Mouse (Mus musculus) midbrain, embryonic 16.5 days (tissue): ENCODE data around the gene Adamtsl5. TPM values are rescaled to one million over a fixed set of nuclear protein-coding genes. Genes with fewer than 3 reads are reported as not detected.

ENCODE experiments used
- ATAC-seq: fragments of 200-750 bp; cut with Nextera tagmentation; 2 replicates; pipeline ENCODE4 v1.8.0; 2017; ENCODE audit warnings: moderate TSS enrichment
- H3K27ac ChIP-seq: fragments of 300-500 bp; sonication (generic); 2 replicates; pipeline ENCODE4 v1.5.1; 2014; ENCODE audit warnings: mild to moderate bottlenecking, low read length, mixed read lengths
- H3K27me3 ChIP-seq: fragments of 300-500 bp; sonication (generic); 2 replicates; pipeline ENCODE4 v1.6.1; 2014; ENCODE audit warnings: low read depth, low read length, mixed read lengths; ENCODE audit not compliant: control insufficient read depth, insufficient read depth
- H3K36me3 ChIP-seq: fragments of 300-500 bp; sonication (generic); 2 replicates; pipeline ENCODE4 v1.6.1; 2014; ENCODE audit warnings: mild to moderate bottlenecking, low read length, moderate library complexity, mixed read lengths; ENCODE audit not compliant: control insufficient read depth, insufficient read depth
- H3K4me1 ChIP-seq: fragments of 300-500 bp; sonication (generic); 2 replicates; pipeline ENCODE4 v1.6.1; 2014; ENCODE audit warnings: mild to moderate bottlenecking, low read length, mixed read lengths; ENCODE audit not compliant: control insufficient read depth, insufficient read depth
- H3K4me2 ChIP-seq: fragments of 300-500 bp; sonication (generic); 2 replicates; pipeline ENCODE4 v1.6.1; 2014; ENCODE audit warnings: mild to moderate bottlenecking, low read length, mixed read lengths
- H3K4me3 ChIP-seq: fragments of 300-500 bp; sonication (generic); 2 replicates; pipeline ENCODE4 v1.5.1; 2014; ENCODE audit warnings: low read depth, mild to moderate bottlenecking, low read length, moderate library complexity, mixed read lengths
- H3K9ac ChIP-seq: fragments of 300-500 bp; sonication (generic); 2 replicates; pipeline ENCODE4 v1.6.1; 2014; ENCODE audit warnings: low read depth, low read length, mixed read lengths
- H3K9me3 ChIP-seq: fragments of 300-500 bp; sonication (generic); replicated peaks from 2 replicates; pipeline ENCODE4 v1.6.1; 2014; ENCODE audit warnings: mild to moderate bottlenecking, low read length, mixed read lengths; ENCODE audit not compliant: control insufficient read depth, poor library complexity, severe bottlenecking
- WGBS: fragments of 180-500 bp; shearing (Covaris S2); extraction: QIAGEN DNeasy Blood & Tissue Kit; methylation state at CpG from one replicate; pipeline ENCODE4 v1.1.7; 2014; 5-methylcytosine and 5-hydroxymethylcytosine counted together
- polyA plus RNA-seq: library from polyadenylated mRNA; unstranded; fragments of >200 nt; fragmentation: Nextera tagmentation; extraction: Ambion mirVana; gene quantifications from 2 replicates; pipeline ENCODE4 v1.2.1, GENCODE M21; 2015

Gene Adamtsl5
- polyA plus RNA-seq, 1 experiment from 2014 or later: 0.38 TPM

DNA sequence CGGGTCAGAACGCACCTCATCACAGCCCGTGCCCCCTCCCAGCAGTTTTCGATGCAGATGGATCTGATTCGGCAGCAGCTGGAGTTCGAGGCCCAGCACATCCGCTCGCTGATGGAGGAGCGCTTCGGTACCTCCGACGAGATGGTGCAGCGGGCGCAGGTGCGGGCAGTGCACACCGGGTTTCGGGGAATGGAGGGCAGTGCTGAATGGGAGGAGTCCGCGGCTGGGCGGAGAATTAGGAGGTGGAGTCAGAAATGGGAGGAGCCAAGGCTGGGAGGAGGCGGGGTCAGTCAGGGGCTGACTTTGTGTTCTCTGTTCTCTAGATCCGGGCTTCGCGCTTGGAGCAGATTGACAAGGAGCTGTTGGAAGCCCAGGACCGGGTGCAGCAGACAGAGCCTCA, 43.4 kb downstream of the Adamtsl5 start:
- H3K4me1 ChIP-seq: peaks cover 37% of the 10 kb centered on the region
- H3K9ac ChIP-seq: no peak overlapping the region; the same call in 1 of the 2 replicates
- peak overlapping the region; percentile 20; the same call in 1 of the 2 replicates for H3K4me2 ChIP-seq
- peaks cover 54% of the 10 kb centered on the region for H3K36me3 ChIP-seq
- ATAC-seq: no peak
- H3K4me3 ChIP-seq: no peak overlapping the region
- H3K27ac ChIP-seq: no peak overlapping the region
- H3K27me3 ChIP-seq: no peaks in the 10 kb centered on the region
- WGBS: 35% methylated on average over 25 of the region's 25 CpGs
- no peaks in the 10 kb centered on the region for H3K9me3 ChIP-seq

DNA sequence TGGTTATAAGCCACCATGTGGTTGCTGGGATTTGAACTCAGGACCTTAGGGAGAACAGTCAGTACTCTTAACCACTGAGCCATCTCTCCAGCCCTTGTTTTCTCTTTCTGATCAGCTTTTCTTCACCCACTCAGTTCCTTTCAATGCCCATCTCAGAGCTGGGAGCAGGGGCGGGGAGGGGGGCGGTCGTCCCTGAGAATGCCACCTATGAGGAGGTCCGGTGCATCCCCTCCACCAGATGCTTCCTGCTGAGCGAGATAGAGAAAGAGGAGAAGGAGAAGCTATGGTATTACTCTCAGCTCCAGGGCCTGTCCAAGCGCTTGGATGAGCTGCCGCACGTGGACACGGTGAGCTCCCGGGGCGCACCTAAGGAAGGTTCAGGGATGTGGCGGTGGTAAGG, 43.8 kb downstream of the Adamtsl5 start:
- no peak overlapping the region for H3K4me3 ChIP-seq
- peak overlapping the region; percentile 20; the same call in 1 of the 2 replicates for H3K4me2 ChIP-seq
- no peak for ATAC-seq
- 46% methylated on average over 12 of the region's 12 CpGs for WGBS
- H3K9me3 ChIP-seq: no peaks in the 10 kb centered on the region
- H3K27ac ChIP-seq: no peak overlapping the region
- H3K36me3 ChIP-seq: peaks cover 53% of the 10 kb centered on the region
- peak overlapping the region; percentile 32; the same call in 1 of the 2 replicates for H3K9ac ChIP-seq
- peaks cover 37% of the 10 kb centered on the region for H3K4me1 ChIP-seq
- H3K27me3 ChIP-seq: no peaks in the 10 kb centered on the region

DNA sequence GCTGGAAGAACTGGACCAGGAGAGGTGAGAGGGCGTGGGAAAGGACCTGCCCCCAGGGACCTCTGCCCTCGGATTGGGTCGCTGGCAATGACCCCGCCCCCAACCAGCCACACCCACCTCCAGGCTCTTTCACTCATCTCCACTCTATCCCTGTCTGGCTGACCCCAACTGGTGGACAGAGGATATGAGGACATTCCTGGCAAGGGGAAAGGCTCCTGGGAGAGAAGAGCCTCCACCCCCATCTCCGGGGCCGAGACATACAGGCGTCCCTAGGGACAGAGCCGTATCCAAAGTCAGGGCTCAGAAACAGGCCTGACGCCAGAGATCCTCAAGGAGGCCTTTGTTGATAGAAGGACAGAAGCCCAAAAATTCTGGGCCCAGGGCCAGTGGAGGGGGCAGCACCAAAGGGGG, 45.7 kb downstream of the Adamtsl5 start:
- peaks cover 49% of the 10 kb centered on the region for H3K4me1 ChIP-seq
- H3K27me3 ChIP-seq: no peaks in the 10 kb centered on the region
- WGBS: 10% methylated on average over 9 of the region's 9 CpGs
- no peaks in the 10 kb centered on the region for H3K9me3 ChIP-seq
- peak overlapping the region; percentile 99 for H3K27ac ChIP-seq
- peak overlapping the region; percentile 95 for H3K4me2 ChIP-seq
- peaks cover 35% of the 10 kb centered on the region for H3K36me3 ChIP-seq
- peak overlapping the region; percentile 93 for H3K9ac ChIP-seq
- peak overlapping the region; percentile 69 for H3K4me3 ChIP-seq
- ATAC-seq: no peak

DNA sequence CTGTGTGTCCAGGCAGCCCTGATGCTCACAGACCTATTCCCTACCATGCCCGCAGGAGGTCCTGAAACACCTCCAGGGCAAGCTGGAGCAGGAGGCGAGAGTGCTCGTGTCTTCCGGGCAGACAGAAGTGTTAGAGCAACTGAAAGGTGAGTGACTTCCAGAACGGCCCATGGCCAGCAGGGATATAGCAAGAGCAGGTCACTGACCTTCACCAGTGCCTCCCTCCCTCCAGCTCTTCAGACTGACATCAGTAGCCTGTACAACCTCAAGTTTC, 46.2 kb downstream of the Adamtsl5 start:
- WGBS: 51% methylated on average over 5 of the region's 5 CpGs
- Histone ChIP-seq H3K36me3 (peaks cover 30% of the 10 kb centered on the region), H3K4me3 (peak overlapping the region; percentile 69), H3K4me2 (peak overlapping the region; percentile 95), H3K4me1 (peaks cover 52% of the 10 kb centered on the region), H3K27me3 (no peaks in the 10 kb centered on the region), H3K27ac (peak overlapping the region; percentile 99), H3K9me3 (no peaks in the 10 kb centered on the region), H3K9ac (peak overlapping the region; percentile 93)
- ATAC-seq: no peak

DNA sequence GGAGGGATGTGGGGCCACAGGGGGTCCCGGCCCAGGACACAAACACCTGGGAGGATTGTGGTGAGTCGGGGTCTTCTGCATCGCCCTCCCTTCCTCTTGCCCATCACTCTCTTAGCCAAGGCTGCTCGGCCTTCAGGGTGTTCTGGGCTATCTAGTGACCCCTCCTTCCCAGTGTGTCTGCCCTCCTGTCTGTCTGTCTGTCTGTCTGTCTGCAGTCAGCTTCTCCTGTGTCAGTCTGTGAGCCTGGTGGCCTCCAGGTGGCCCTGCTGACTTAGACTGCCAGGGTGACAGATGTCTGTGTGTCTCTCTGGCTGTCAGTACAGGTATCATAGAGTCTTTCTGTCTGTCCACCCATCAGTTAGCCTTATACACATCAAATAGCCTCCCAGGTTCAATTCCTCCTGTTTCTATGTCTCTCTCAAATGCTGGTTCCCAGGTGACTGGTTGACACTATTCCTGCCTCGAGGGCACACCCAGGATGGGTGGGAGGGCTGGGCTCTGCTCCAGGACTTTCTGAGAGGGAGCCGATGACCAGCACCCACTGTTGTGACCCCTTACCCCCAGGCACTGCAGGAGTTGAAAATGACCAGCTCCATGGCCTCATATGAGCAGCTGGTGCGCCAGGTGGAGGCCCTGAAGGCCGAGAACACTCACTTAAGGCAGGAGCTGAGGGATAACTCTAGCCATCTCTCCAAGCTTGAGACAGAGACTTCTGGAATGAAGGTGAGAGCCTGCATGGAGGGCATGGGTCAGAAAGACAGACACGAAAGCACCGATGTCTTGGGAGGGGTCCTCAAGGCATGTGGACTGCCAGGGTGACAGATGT, 46.7 kb downstream of the Adamtsl5 start:
- Histone ChIP-seq H3K9ac (peak overlapping the region; percentile 93), H3K9me3 (no peaks in the 10 kb centered on the region), H3K27ac (peak overlapping the region; percentile 99), H3K27me3 (no peaks in the 10 kb centered on the region), H3K4me3 (peak overlapping the region; percentile 69), H3K4me1 (peaks cover 58% of the 10 kb centered on the region), H3K36me3 (peaks cover 25% of the 10 kb centered on the region), H3K4me2 (peak overlapping the region; percentile 95)
- ATAC-seq: no peak
- 51% methylated on average over 10 of the region's 10 CpGs for WGBS

DNA sequence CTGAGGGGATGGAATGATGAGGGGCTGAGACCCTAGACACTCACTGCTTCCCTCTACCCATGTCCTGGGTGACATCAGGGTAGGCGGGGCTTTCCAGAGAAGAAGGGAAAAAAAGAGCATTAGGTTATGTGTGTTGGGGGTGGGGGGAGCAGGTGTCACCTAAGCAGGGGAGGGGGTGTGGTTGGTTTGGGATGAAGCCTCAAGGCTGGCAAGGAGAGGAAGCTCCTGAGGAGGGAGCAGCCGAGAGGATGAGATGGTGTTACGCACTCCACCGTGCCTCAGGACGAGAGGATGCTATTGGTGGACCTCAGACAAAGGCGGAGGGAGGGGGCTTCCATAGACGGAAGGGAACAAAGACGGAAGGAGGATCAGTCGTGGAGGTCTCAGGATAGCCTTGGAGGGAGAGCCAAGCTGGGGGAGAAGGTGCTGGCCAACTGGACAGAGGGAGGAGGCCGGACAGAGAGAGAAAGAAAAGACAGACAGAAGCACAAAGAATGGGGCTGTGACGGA, 47.5 kb downstream of the Adamtsl5 start:
- peak overlapping the region; percentile 69 for H3K4me3 ChIP-seq
- no peaks in the 10 kb centered on the region for H3K9me3 ChIP-seq
- H3K4me1 ChIP-seq: peaks cover 59% of the 10 kb centered on the region
- H3K27ac ChIP-seq: peak overlapping the region; percentile 99
- peak; percentile 82 for ATAC-seq
- H3K27me3 ChIP-seq: no peaks in the 10 kb centered on the region
- H3K4me2 ChIP-seq: peak overlapping the region; percentile 95
- WGBS: 7% methylated on average over 11 of the region's 11 CpGs
- H3K36me3 ChIP-seq: peaks cover 19% of the 10 kb centered on the region
- peak overlapping the region; percentile 93 for H3K9ac ChIP-seq

DNA sequence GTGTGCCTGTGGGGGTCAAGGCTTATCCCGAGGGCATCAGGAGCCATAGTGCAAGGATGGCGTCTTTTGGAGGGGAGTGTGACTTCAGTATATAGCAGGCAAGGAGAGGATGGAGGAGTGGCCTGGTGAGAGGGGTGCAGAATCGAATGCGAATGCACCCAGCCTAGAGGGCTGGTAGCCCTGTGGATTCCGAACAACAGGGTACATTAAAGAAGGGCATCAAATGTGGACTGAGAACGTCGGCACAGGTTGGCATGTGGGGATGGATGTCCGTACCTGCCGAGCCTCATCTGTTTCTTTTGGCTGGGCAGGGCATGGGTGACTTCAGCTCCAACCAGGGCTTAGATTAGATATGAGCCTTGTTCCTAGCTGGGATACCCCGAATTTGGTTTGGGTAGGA, 48.4 kb downstream of the Adamtsl5 start:
- WGBS: 23% methylated on average over 10 of the region's 10 CpGs
- H3K4me3 ChIP-seq: peak overlapping the region; percentile 69
- H3K9me3 ChIP-seq: no peaks in the 10 kb centered on the region
- H3K9ac ChIP-seq: peak overlapping the region; percentile 93
- peaks cover 10% of the 10 kb centered on the region for H3K36me3 ChIP-seq
- H3K27ac ChIP-seq: peak overlapping the region; percentile 99
- no peak for ATAC-seq
- H3K4me2 ChIP-seq: peak overlapping the region; percentile 95
- peaks cover 64% of the 10 kb centered on the region for H3K4me1 ChIP-seq
- no peaks in the 10 kb centered on the region for H3K27me3 ChIP-seq

DNA sequence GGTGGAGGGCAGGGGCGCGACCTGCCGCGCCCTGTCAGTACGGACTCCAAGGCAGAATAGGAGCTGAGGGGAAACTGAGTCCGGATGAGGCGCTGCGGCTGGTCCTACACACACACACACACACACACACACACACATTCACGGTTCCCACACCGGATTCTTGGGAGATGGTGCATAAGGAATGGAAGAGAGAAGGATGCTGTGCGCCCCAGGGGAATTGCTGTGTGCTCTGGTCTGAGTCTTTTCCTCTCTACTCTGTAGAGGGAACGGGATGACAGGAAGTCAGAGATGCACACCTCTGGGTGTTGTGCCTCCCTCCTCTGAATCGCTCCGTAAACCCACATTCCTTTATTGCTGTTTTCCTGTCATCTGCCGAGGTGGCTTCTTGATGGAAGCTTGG, 48.9 kb downstream of the Adamtsl5 start:
- 4% methylated on average over 15 of the region's 15 CpGs for WGBS
- peak overlapping the region; percentile 99 for H3K27ac ChIP-seq
- no peaks in the 10 kb centered on the region for H3K9me3 ChIP-seq
- peak overlapping the region; percentile 93 for H3K9ac ChIP-seq
- no peaks in the 10 kb centered on the region for H3K27me3 ChIP-seq
- peaks cover 59% of the 10 kb centered on the region for H3K4me1 ChIP-seq
- H3K4me2 ChIP-seq: peak overlapping the region; percentile 95
- peak overlapping the region; percentile 69 for H3K4me3 ChIP-seq
- no peak for ATAC-seq
- H3K36me3 ChIP-seq: peaks cover 11% of the 10 kb centered on the region

DNA sequence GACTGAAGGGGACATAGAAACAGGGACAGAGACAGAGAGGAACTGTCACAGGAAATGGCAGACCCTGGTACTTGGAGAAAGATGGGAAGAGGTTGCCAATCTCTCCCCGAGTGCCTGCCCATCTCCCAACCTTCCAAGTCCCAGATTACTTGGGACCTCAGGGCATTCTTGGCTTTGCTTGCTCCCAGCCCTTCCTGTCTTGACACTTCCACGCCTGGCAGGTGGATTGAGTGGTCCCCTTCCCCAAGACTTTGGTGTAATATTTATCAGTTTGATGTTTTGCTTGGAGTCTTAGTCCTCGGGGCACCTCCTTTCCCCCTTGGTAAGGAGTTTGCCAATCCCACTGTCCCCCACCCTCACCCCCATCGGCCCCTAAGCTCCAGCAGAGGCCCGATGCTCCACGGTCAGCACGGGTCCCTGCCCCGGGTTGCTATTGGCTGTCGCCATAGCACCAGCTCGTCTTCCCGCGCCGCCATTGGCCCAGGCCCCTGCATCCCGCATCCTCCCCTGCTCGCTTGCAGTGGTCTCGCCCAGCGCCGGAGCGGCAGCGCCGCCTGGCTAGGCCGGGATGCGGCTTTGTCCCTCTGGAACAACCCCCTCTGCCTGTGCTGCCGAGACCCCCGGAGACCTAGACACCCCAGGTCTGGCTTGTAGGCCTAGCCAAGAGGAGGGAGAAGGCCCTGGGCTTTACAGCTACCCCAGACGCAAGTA, 49.5 kb downstream of the Adamtsl5 start:
- Histone ChIP-seq H3K4me2 (peak overlapping the region; percentile 95), H3K9me3 (no peaks in the 10 kb centered on the region), H3K9ac (peak overlapping the region; percentile 93), H3K27me3 (no peaks in the 10 kb centered on the region), H3K4me3 (peak overlapping the region; percentile 69), H3K27ac (peak overlapping the region; percentile 99), H3K36me3 (peaks cover 14% of the 10 kb centered on the region), H3K4me1 (peaks cover 55% of the 10 kb centered on the region)
- ATAC-seq: peak; percentile 79
- WGBS: 1% methylated on average over 25 of the region's 26 CpGs
